Mouse (Mus musculus): ENCODE data around the gene Pgf. TPM values are rescaled to one million over a fixed set of nuclear protein-coding genes. Genes with fewer than 3 reads are reported as not detected.

Gene Pgf
- polyA plus RNA-seq, 1 experiment, result 49.6 TPM

DNA sequence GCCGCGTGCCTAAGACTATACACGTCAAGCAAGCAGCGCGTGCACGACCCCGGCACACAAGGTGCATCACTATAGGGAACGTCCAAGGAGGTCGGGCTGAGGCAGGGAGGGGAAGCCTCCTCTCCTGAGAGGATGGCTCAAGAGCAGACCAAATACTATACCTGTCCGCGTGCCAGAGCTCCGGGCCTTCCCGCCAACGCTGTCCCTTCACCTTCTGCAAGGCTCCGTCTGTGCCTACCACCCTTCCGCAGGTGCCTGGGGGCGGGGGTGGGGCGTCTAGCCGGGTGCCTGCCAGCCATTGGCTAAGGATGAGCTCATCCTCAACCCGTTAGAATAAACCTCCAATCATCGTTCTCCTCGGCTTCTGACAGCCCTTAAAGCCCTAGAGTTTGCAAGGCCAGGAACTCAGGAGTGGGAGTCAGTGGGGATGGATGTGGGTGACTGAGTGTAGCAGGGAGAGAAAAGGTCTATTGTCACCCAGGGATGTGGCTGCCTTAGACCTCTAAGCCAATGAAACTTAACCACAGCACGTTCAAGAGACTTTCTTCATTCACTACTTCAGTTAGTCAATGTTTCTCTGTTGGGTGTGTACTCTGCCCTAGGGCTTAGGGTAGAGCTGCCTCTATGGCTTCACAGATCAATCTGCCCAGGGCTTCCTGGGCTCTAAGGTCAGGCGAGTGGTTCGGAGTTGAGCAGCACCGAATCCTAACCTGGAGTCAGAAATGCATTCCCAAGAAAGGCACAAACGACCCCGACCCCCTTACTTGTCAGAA lies 26.4 kb downstream of the Pgf start, which contains the start of gene Rps6kl1:
Gene Rps6kl1, minus strand, starts transcription at position 263 of the 773 bp plus-strand sequence.
- no peak for TF ChIP-seq USF1 (IDR thresholded peaks at IDR 0.05; ENCODE audit: low read depth)
- TF ChIP-seq MAX (IDR thresholded peaks at IDR 0.05), result no peak
- no peak for TF ChIP-seq FOSL1 (IDR thresholded peaks at IDR 0.05; ENCODE audit: insufficient read depth, low read length, poor library complexity, severe bottlenecking)
- no peak for TF ChIP-seq MYOG (IDR thresholded peaks at IDR 0.05; ENCODE audit: control insufficient read depth, extremely low read depth, insufficient read length)
- TF ChIP-seq MYOD1 (IDR thresholded peaks at IDR 0.05; ENCODE audit: control insufficient read depth, insufficient read length, low read depth), result no peak
- TF ChIP-seq CEBPB (IDR thresholded peaks at IDR 0.05; ENCODE audit: low read depth), result no peak
- no peak for TF ChIP-seq CTCF (IDR thresholded peaks at IDR 0.05; ENCODE audit: control insufficient read depth, insufficient read depth, insufficient read length)
- H3K4me3 ChIP-seq (ENCODE audit: insufficient read depth, poor library complexity, severe bottlenecking), result no peak within 1 kb of the TSS
- no peaks in the 10 kb centered on the region for H3K79me3 ChIP-seq (ENCODE audit: low read depth)
- H3K36me3 ChIP-seq (ENCODE audit: control insufficient read depth, insufficient read depth), result no peaks in the 10 kb centered on the region
- no peaks in the 10 kb centered on the region for H3K27me3 ChIP-seq (ENCODE audit: control insufficient read depth, insufficient read depth, insufficient read length)
- no peaks in the 10 kb centered on the region for H3K79me2 ChIP-seq (ENCODE audit: control insufficient read depth, insufficient read depth)
- H3ac ChIP-seq (ENCODE audit: control insufficient read depth, insufficient read length, low read depth), result no peak within 1 kb of the TSS

DNA sequence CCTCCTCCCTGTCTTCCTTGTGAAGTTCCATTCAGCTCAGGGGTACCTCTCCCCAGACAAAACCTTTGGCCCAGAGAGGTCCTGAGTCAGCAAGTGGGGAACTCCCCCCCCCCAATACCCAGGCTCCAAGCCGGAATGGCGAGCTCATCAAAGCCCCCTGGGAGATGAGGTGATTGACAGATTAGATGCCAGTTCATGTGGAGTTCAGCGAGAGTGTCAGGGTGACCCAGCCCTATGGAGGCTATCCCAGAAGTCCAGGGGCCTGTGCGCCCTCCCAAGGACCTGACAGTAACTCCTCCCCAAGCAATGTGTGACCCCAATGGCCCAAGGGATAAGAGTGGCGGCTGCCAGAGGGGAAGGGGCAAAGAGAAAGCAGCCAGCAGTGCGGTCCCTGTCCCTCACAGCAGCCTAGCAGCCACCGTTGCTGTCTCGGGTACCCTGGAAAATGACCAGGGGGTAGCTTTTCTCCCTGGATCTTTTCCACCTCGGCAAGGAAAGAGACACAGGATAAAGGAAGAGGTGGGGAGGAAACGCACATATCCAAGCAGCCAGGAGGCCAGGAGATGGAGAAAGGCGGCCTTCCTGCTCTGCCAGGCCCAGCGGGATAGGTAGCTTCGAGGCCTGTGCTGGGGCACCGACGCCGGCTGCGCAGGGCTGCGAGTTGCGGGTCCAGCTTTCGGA lies 27.1 kb downstream of the Pgf start:
- Histone ChIP-seq H3K79me3 (ENCODE audit: low read depth) (no peaks in the 10 kb centered on the region), H3K4me3 (ENCODE audit: insufficient read depth, poor library complexity, severe bottlenecking) (no peak overlapping the region), H3K27me3 (ENCODE audit: control insufficient read depth, insufficient read depth, insufficient read length) (no peaks in the 10 kb centered on the region), H3K79me2 (ENCODE audit: control insufficient read depth, insufficient read depth) (no peaks in the 10 kb centered on the region), H3ac (ENCODE audit: control insufficient read depth, insufficient read length, low read depth) (no peak overlapping the region), H3K36me3 (ENCODE audit: control insufficient read depth, insufficient read depth) (no peaks in the 10 kb centered on the region)
- TF ChIP-seq CTCF (IDR thresholded peaks at IDR 0.05; ENCODE audit: control insufficient read depth, insufficient read depth, insufficient read length) (no peak), MAX (IDR thresholded peaks at IDR 0.05) (no peak), USF1 (IDR thresholded peaks at IDR 0.05; ENCODE audit: low read depth) (no peak), MYOD1 (IDR thresholded peaks at IDR 0.05; ENCODE audit: control insufficient read depth, insufficient read length, low read depth) (no peak), CEBPB (IDR thresholded peaks at IDR 0.05; ENCODE audit: low read depth) (no peak), FOSL1 (IDR thresholded peaks at IDR 0.05; ENCODE audit: insufficient read depth, low read length, poor library complexity, severe bottlenecking) (no peak), MYOG (IDR thresholded peaks at IDR 0.05; ENCODE audit: control insufficient read depth, extremely low read depth, insufficient read length) (no peak)

DNA sequence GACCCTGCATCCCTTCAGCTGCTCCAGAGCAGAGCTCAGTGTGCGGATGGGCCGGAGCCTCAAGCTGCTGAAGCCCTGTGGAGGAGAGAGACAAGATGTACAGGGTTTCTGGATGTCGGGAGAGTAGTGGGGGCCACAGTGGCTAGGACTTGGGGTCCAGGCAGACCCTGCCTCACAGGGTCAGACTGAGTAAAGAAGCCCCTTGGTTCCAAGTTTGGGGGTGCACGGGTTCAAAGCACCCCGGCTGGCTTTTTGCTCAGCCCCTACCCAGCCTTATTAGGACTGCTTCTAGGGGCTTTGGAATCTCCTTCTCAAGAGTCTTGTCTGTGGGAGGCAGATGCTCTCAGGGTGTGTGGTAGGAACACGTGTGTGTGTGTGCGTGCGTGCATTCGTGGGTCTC lies 30.7 kb downstream of the Pgf start:
- Histone ChIP-seq H3K4me3 (ENCODE audit: insufficient read depth, poor library complexity, severe bottlenecking) (no peak overlapping the region), H3K79me3 (ENCODE audit: low read depth) (no peaks in the 10 kb centered on the region), H3K27me3 (ENCODE audit: control insufficient read depth, insufficient read depth, insufficient read length) (no peaks in the 10 kb centered on the region), H3K36me3 (ENCODE audit: control insufficient read depth, insufficient read depth) (no peaks in the 10 kb centered on the region), H3K79me2 (ENCODE audit: control insufficient read depth, insufficient read depth) (no peaks in the 10 kb centered on the region), H3ac (ENCODE audit: control insufficient read depth, insufficient read length, low read depth) (no peak overlapping the region)
- TF ChIP-seq MYOD1 (IDR thresholded peaks at IDR 0.05; ENCODE audit: control insufficient read depth, insufficient read length, low read depth) (no peak), FOSL1 (IDR thresholded peaks at IDR 0.05; ENCODE audit: insufficient read depth, low read length, poor library complexity, severe bottlenecking) (no peak), USF1 (IDR thresholded peaks at IDR 0.05; ENCODE audit: low read depth) (no peak), MAX (IDR thresholded peaks at IDR 0.05) (no peak), CEBPB (IDR thresholded peaks at IDR 0.05; ENCODE audit: low read depth) (no peak), MYOG (IDR thresholded peaks at IDR 0.05; ENCODE audit: control insufficient read depth, extremely low read depth, insufficient read length) (no peak), CTCF (IDR thresholded peaks at IDR 0.05; ENCODE audit: control insufficient read depth, insufficient read depth, insufficient read length) (no peak)

DNA sequence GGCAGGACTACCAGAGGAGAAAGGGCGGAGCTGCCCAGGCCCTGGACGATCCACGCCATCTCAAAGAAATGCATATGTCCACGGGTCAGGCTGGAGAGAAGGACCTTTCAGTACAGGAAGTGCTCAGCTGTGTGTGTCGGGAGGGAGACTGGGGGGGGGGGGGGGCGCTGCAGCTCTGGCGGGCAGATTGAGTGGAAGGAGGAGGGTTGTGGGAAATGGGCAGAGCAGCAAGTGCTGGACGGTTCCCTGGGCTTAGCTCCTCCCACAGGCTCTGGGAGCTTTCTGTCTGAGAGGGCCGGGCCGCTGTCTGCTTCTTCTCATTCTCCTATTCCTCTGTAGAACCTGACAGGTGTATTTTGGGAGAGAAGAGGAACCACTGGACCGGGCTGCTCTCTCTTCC lies 31.2 kb downstream of the Pgf start:
- Histone ChIP-seq H3K79me3 (ENCODE audit: low read depth) (no peaks in the 10 kb centered on the region), H3K27me3 (ENCODE audit: control insufficient read depth, insufficient read depth, insufficient read length) (no peaks in the 10 kb centered on the region), H3K4me3 (ENCODE audit: insufficient read depth, poor library complexity, severe bottlenecking) (no peak overlapping the region), H3ac (ENCODE audit: control insufficient read depth, insufficient read length, low read depth) (no peak overlapping the region), H3K36me3 (ENCODE audit: control insufficient read depth, insufficient read depth) (no peaks in the 10 kb centered on the region), H3K79me2 (ENCODE audit: control insufficient read depth, insufficient read depth) (no peaks in the 10 kb centered on the region)
- TF ChIP-seq USF1 (IDR thresholded peaks at IDR 0.05; ENCODE audit: low read depth) (no peak), MYOG (IDR thresholded peaks at IDR 0.05; ENCODE audit: control insufficient read depth, extremely low read depth, insufficient read length) (no peak), CTCF (IDR thresholded peaks at IDR 0.05; ENCODE audit: control insufficient read depth, insufficient read depth, insufficient read length) (no peak), FOSL1 (IDR thresholded peaks at IDR 0.05; ENCODE audit: insufficient read depth, low read length, poor library complexity, severe bottlenecking) (no peak), CEBPB (IDR thresholded peaks at IDR 0.05; ENCODE audit: low read depth) (no peak), MYOD1 (IDR thresholded peaks at IDR 0.05; ENCODE audit: control insufficient read depth, insufficient read length, low read depth) (no peak), MAX (IDR thresholded peaks at IDR 0.05) (no peak)

DNA sequence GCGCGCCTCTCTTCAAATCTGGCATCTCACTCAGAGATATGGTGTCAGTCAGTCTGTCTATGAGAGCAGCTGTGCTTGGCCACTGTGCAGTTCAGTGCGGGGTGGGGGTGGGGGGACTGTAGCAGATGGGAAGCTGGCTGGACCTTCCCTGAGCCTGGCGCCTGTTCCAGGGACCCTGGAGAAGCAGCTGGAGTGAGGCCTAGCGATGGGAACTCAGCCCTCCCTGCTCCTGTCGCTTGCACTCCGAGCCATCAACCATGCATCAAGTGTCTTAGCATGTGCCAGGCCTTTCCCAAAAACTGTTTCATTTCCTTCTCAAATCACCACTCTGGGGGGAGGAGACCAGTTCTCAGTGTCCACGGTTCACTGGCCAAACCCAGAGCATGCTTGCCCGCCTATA lies 32.0 kb downstream of the Pgf start:
- Histone ChIP-seq H3K79me2 (ENCODE audit: control insufficient read depth, insufficient read depth) (no peaks in the 10 kb centered on the region), H3K36me3 (ENCODE audit: control insufficient read depth, insufficient read depth) (no peaks in the 10 kb centered on the region), H3ac (ENCODE audit: control insufficient read depth, insufficient read length, low read depth) (no peak overlapping the region), H3K4me3 (ENCODE audit: insufficient read depth, poor library complexity, severe bottlenecking) (no peak overlapping the region), H3K27me3 (ENCODE audit: control insufficient read depth, insufficient read depth, insufficient read length) (no peaks in the 10 kb centered on the region), H3K79me3 (ENCODE audit: low read depth) (no peaks in the 10 kb centered on the region)
- TF ChIP-seq CEBPB (IDR thresholded peaks at IDR 0.05; ENCODE audit: low read depth) (no peak), FOSL1 (IDR thresholded peaks at IDR 0.05; ENCODE audit: insufficient read depth, low read length, poor library complexity, severe bottlenecking) (no peak), CTCF (IDR thresholded peaks at IDR 0.05; ENCODE audit: control insufficient read depth, insufficient read depth, insufficient read length) (no peak), USF1 (IDR thresholded peaks at IDR 0.05; ENCODE audit: low read depth) (no peak), MYOG (IDR thresholded peaks at IDR 0.05; ENCODE audit: control insufficient read depth, extremely low read depth, insufficient read length) (no peak), MYOD1 (IDR thresholded peaks at IDR 0.05; ENCODE audit: control insufficient read depth, insufficient read length, low read depth) (no peak), MAX (IDR thresholded peaks at IDR 0.05) (no peak)

Data from C2C12 (cell line).